Mouse (Mus musculus) kidney, adult 8-10 months (tissue): ENCODE measurements around the gene Rcn1.

Experiments
- DNase-seq, 2 experiments: peaks; one replicate each; pipeline ENCODE4 v3.0.0; 2022

The Rcn1 gene

GRCm38 (mm10) chr2:105392514-105392913 lies 6.6 kb downstream of the Rcn1 start:
- no peak for DNase-seq

GRCm38 (mm10) chr2:105391414-105391784 lies 7.7 kb downstream of the Rcn1 start:
- no peak for DNase-seq

- no peak for DNase-seq
These were observed 8.3 kb downstream of the Rcn1 start for GRCm38 (mm10) chr2:105390653-105391413.

GRCm38 (mm10) chr2:105389007-105389890 lies 9.9 kb downstream of the Rcn1 start:
- DNase-seq = no peak

GRCm38 (mm10) chr2:105386418-105386817 lies 12.7 kb downstream of the Rcn1 start:
- DNase-seq = no peak

GRCm38 (mm10) chr2:105384998-105385397 lies 14.1 kb downstream of the Rcn1 start:
- DNase-seq = peak in 1 of 2 experiments; percentile 24

- DNase-seq = no peak
These were observed 16.1 kb downstream of the Rcn1 start for GRCm38 (mm10) chr2:105383063-105383462.

- no peak for DNase-seq
These were observed 18.3 kb downstream of the Rcn1 start for GRCm38 (mm10) chr2:105380757-105381319.

- no peak for DNase-seq
These were observed 19.4 kb downstream of the Rcn1 start for GRCm38 (mm10) chr2:105379682-105380081.

GRCm38 (mm10) chr2:105375705-105376104 lies 23.4 kb downstream of the Rcn1 start:
- no peak for DNase-seq

- no peak for DNase-seq
These were observed 23.9 kb downstream of the Rcn1 start for GRCm38 (mm10) chr2:105375261-105375660.

GRCm38 (mm10) chr2:105373658-105374057 lies 25.5 kb downstream of the Rcn1 start:
- DNase-seq = no peak

GRCm38 (mm10) chr2:105372727-105373126 lies 26.4 kb downstream of the Rcn1 start:
- peak; percentile 27 to 34 for DNase-seq

- DNase-seq = no peak
These were observed 27.0 kb downstream of the Rcn1 start for GRCm38 (mm10) chr2:105372156-105372555.

- DNase-seq = no peak
These were observed 28.4 kb downstream of the Rcn1 start for GRCm38 (mm10) chr2:105370698-105371097.

- no peak for DNase-seq
These were observed 28.9 kb downstream of the Rcn1 start for GRCm38 (mm10) chr2:105370240-105370639.

GRCm38 (mm10) chr2:105367623-105368022 lies 31.5 kb downstream of the Rcn1 start:
- DNase-seq = no peak

GRCm38 (mm10) chr2:105358040-105358439 lies 41.1 kb downstream of the Rcn1 start:
- DNase-seq = no peak

GRCm38 (mm10) chr2:105356791-105357190 lies 42.3 kb downstream of the Rcn1 start:
- DNase-seq = no peak

- DNase-seq = no peak
These were observed 50.2 kb downstream of the Rcn1 start for GRCm38 (mm10) chr2:105348886-105349285.

GRCm38 (mm10) chr2:105339993-105340392 lies 59.1 kb downstream of the Rcn1 start:
- DNase-seq = no peak

GRCm38 (mm10) chr2:105337171-105337875 lies 61.8 kb downstream of the Rcn1 start:
- no peak for DNase-seq
